Mouse (Mus musculus) limb, embryonic 14.5 days (tissue): ENCODE data around the gene Wdr90. TPM values are rescaled to one million over a fixed set of nuclear protein-coding genes. Genes with fewer than 3 reads are reported as not detected.

Experiments
- ATAC-seq: fragments of 200-750 bp; cut with Nextera tagmentation; 2 replicates; pipeline ENCODE4 v1.8.0; 2017; ENCODE audit warnings: low read depth, moderate number of reproducible peaks, moderate TSS enrichment; ENCODE audit not compliant: low FRiP score
- DNase-seq: peaks from one replicate; pipeline ENCODE4 v3.0.0-alpha.2; 2015; ENCODE audit warnings: low spot score
- H3K27ac ChIP-seq: fragments of 300-500 bp; sonication (generic); replicated peaks from 2 replicates; pipeline ENCODE4 v1.5.1; 2014; ENCODE audit warnings: low read depth, mild to moderate bottlenecking, low read length, moderate library complexity, mixed read lengths
- H3K27me3 ChIP-seq: fragments of 300-500 bp; sonication (generic); 2 replicates; pipeline ENCODE4 v1.6.1; 2014; ENCODE audit warnings: low read length, mixed read lengths; ENCODE audit not compliant: control insufficient read depth, insufficient read depth
- H3K36me3 ChIP-seq: fragments of 300-500 bp; sonication (generic); 2 replicates; pipeline ENCODE4 v1.6.1; 2014; ENCODE audit warnings: mild to moderate bottlenecking, low read length, moderate library complexity, mixed read lengths; ENCODE audit not compliant: control insufficient read depth, insufficient read depth
- H3K4me1 ChIP-seq: fragments of 300-500 bp; sonication (generic); 2 replicates; pipeline ENCODE4 v1.6.1; 2014; ENCODE audit warnings: antibody characterized with exemption, low read length, mixed read lengths; ENCODE audit not compliant: control insufficient read depth, insufficient read depth
- H3K4me2 ChIP-seq: fragments of 300-500 bp; sonication (generic); replicated peaks from 2 replicates; pipeline ENCODE4 v1.6.1; 2014; ENCODE audit warnings: low read depth, mild to moderate bottlenecking, low read length, moderate library complexity; ENCODE audit not compliant: severe bottlenecking
- H3K4me3 ChIP-seq: fragments of 300-500 bp; sonication (generic); replicated peaks from 2 replicates; pipeline ENCODE4 v1.5.1; 2014; ENCODE audit warnings: low read length
- H3K9ac ChIP-seq: fragments of 300-500 bp; sonication (generic); 2 replicates; pipeline ENCODE4 v1.6.1; 2014; ENCODE audit warnings: mild to moderate bottlenecking, low read depth, low read length, moderate library complexity; ENCODE audit not compliant: severe bottlenecking
- H3K9me3 ChIP-seq: fragments of 300-500 bp; sonication (generic); 2 replicates; pipeline ENCODE4 v1.6.1; 2016; ENCODE audit warnings: low read length; ENCODE audit not compliant: control insufficient read depth
- POLR2A ChIP-seq: fragments of 200-500 bp; IDR thresholded peaks from 2 replicates; pipeline ENCODE4 v1.8.0; 2012; ENCODE audit warnings: inconsistent platforms, mild to moderate bottlenecking, moderate library complexity, borderline replicate concordance; ENCODE audit not compliant: insufficient read depth, insufficient read length; ENCODE audit errors: extremely low read depth
- WGBS: fragments of 180-500 bp; shearing (Covaris S2); extraction: QIAGEN DNeasy Blood & Tissue Kit; methylation state at CpG from one replicate; pipeline ENCODE4 v1.1.7; 2014; 5-methylcytosine and 5-hydroxymethylcytosine counted together
- polyA plus RNA-seq, 2 experiments: library from polyadenylated mRNA; depleted of rRNA in 1 of 2; stranded (reverse) in 1 of 2; unstranded in 1 of 2; fragments of >200 nt; fragmentation: Nextera tagmentation in 1 of 2; extraction: Ambion mirVana in 1 of 2; gene quantifications; 2 replicates each; pipeline versions ENCODE4 v1.2.1 to v1.2.3; 2012 to 2014

The Wdr90 gene
- polyA plus RNA-seq, 2 experiments: 18.1 to 68.0 TPM

DNA sequence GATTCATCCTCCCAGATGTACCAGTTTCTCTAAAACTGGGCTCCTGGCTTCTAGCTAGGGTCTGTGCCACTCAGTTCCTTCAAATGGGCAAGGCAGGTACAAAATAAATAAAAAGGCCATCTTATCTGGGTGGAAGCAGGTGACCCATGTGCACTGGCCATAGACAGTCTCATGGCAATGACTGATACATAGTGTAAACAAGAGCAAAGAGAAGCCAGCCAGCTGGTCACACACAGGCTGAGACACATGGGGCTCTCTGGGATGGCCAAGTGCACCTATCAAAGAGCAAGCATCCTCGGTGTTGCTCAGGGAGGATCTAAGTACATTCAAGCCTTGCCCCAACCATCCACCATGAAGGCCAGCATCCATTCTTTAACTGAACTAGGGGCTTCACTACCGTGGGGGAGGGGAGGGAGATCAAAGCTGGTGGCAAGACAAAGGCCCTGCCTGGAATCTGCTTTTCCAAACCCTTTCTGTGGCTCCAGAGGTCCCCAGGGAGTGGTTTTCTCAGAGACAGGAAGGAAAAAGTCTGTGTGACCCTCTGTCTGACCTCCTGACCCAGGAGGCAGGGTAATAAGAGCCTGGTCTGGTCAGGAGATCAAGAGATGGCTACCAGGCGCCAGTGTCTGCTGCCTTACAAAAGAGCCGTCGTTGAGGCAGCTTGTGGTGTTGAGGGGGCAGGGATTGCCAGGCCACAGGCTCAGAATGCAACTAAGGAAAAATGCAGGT, 19.8 kb upstream of the Wdr90 start:
- DNase-seq: no peak

GRCm38 (mm10) chr17:25880196-25880910, 19.1 kb upstream of the Wdr90 start, which contains the start of gene Wfikkn1:
Wfikkn1 (minus strand) TSS chr17:25880858.
- Histone ChIP-seq H3K4me1 (peaks cover 10% of the 10 kb centered on the region), H3K9ac (no peak within 1 kb of the TSS), H3K27me3 (no peaks in the 10 kb centered on the region), H3K9me3 (no peaks in the 10 kb centered on the region), H3K4me3 (no peak within 1 kb of the TSS), H3K4me2 (no peak within 1 kb of the TSS), H3K27ac (no peak within 1 kb of the TSS), H3K36me3 (peaks cover 63% of the 10 kb centered on the region)
- WGBS: 36% methylated on average over 5 of the region's 5 CpGs
- DNase-seq (no peak), ATAC-seq (no peak)
- no peak for TF ChIP-seq POLR2A

More for the DNA sequence above, 19.8 kb upstream of the Wdr90 start:
- Histone ChIP-seq H3K27me3 (no peaks in the 10 kb centered on the region), H3K4me2 (no peak overlapping the region), H3K27ac (no peak overlapping the region), H3K4me1 (peaks cover 6% of the 10 kb centered on the region), H3K9me3 (no peaks in the 10 kb centered on the region), H3K4me3 (no peak overlapping the region), H3K9ac (no peak overlapping the region), H3K36me3 (peaks cover 63% of the 10 kb centered on the region)
- TF ChIP-seq POLR2A: no peak
- WGBS: 15% methylated on average over 5 of the region's 5 CpGs
- no peak for ATAC-seq

- no peak for ATAC-seq
- H3K4me2 ChIP-seq: no peak overlapping the region
- H3K27ac ChIP-seq: no peak overlapping the region
- peaks cover 58% of the 10 kb centered on the region for H3K36me3 ChIP-seq
- no peak overlapping the region for H3K9ac ChIP-seq
- 73% methylated on average over 8 of the region's 8 CpGs for WGBS
- no peaks in the 10 kb centered on the region for H3K9me3 ChIP-seq
- H3K4me3 ChIP-seq: no peak overlapping the region
- H3K4me1 ChIP-seq: peaks cover 10% of the 10 kb centered on the region
- no peaks in the 10 kb centered on the region for H3K27me3 ChIP-seq
- DNase-seq: no peak
- no peak for TF ChIP-seq POLR2A
Measured at GRCm38 (mm10) chr17:25879750-25880149, 18.4 kb upstream of the Wdr90 start.

- DNase-seq: no peak
Measured at GRCm38 (mm10) chr17:25879261-25879660, 18.0 kb upstream of the Wdr90 start.

DNA sequence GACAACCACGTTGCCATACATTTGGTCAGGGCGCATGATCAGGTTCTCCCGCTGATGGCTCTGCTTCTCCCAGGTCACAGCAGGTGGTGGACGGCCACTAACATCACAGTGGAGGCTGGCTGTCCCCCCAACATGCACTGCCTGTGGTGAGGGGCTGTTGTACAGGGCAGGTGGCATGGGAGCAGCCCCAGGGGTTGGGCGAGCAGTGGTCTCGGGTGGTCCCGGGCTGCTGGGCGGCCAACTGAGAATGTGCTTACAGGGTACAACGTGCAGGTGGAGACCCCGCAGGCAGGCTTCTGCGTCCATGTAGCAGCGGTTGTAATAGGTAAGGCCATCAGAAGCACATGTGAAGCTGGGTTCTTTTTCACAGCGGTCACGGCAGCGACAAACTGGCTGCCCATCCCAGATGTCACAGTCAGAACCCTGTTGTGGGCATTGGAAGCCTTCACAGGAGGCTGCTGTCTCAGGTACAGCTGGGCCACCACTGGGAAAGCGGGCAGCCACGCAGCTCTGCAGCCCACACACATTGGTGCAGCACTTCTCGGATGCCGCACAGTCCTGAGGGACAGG, 17.4 kb upstream of the Wdr90 start:
- DNase-seq (no peak), ATAC-seq (no peak)
- H3K27me3 ChIP-seq: no peaks in the 10 kb centered on the region
- peaks cover 48% of the 10 kb centered on the region for H3K36me3 ChIP-seq
- no peaks in the 10 kb centered on the region for H3K9me3 ChIP-seq
- H3K4me2 ChIP-seq: no peak overlapping the region
- peaks cover 10% of the 10 kb centered on the region for H3K4me1 ChIP-seq
- H3K27ac ChIP-seq: no peak overlapping the region
- no peak for TF ChIP-seq POLR2A
- no peak overlapping the region for H3K9ac ChIP-seq
- 92% methylated on average over 19 of the region's 19 CpGs for WGBS
- no peak overlapping the region for H3K4me3 ChIP-seq

More at GRCm38 (mm10) chr17:25879261-25879660, 18.0 kb upstream of the Wdr90 start:
- Histone ChIP-seq H3K27me3 (no peaks in the 10 kb centered on the region), H3K9me3 (no peaks in the 10 kb centered on the region), H3K4me1 (peaks cover 10% of the 10 kb centered on the region), H3K27ac (no peak overlapping the region), H3K4me3 (no peak overlapping the region), H3K36me3 (peaks cover 53% of the 10 kb centered on the region), H3K9ac (no peak overlapping the region), H3K4me2 (no peak overlapping the region)
- WGBS: 52% methylated on average over 4 of the region's 4 CpGs
- no peak for ATAC-seq
- no peak for TF ChIP-seq POLR2A
